Mouse (Mus musculus): ENCODE measurements around the gene Enpp1. TPM values are rescaled to one million over a fixed set of nuclear protein-coding genes. Genes with fewer than 3 reads are reported as not detected.

Gene Enpp1
- polyA plus RNA-seq (2015; fragmentation: Nextera tagmentation; extraction: Ambion mirVana) = 2.9 TPM in 2 replicates

- no peaks in the 10 kb centered on the region for H3K9me3 ChIP-seq (ENCODE audit: low read length)
- H3K27ac ChIP-seq (ENCODE audit: low read depth) = 0 out of 2 replicates have a peak within 1 kb of the TSS, but pooled peaks have one; percentile 35
- peak; percentile 91 for ATAC-seq
- peaks cover 10% of the 10 kb centered on the region; the same call in 1 of the 2 replicates for H3K4me1 ChIP-seq (ENCODE audit: insufficient read depth)
- DNase-seq = peak; percentile 79
- H3K4me2 ChIP-seq (ENCODE audit: low read depth, low read length) = peak within 1 kb of the TSS; percentile 98
- 1% methylated on average over 72 of the region's 79 CpGs for WGBS (ENCODE audit: insufficient replicate concordance)
- peak within 1 kb of the TSS; percentile 70 for H3K9ac ChIP-seq (replicated peaks)
- no peaks in the 10 kb centered on the region for H3K27me3 ChIP-seq (ENCODE audit: insufficient read depth, low read length)
- peak within 1 kb of the TSS; percentile 72 for H3K4me3 ChIP-seq (ENCODE audit: low read depth, low read length)
- TF ChIP-seq CTCF (IDR thresholded peaks at IDR 0.05; ENCODE audit: low read depth) = 0 out of 2 replicates have a peak, but pooled peaks have one; percentile 3
- no peak for TF ChIP-seq EP300 (IDR thresholded peaks at IDR 0.05; ENCODE audit: low read depth)
- no peaks in the 10 kb centered on the region for H3K36me3 ChIP-seq (replicated peaks; ENCODE audit: insufficient read depth, low read length)
Measured at GRCm38 (mm10) chr10:24711480-24712366, at the start of gene Enpp1. Gene Enpp1, minus strand, starts transcription at chr10:24712159.

- no peak overlapping the region for H3K4me3 ChIP-seq (ENCODE audit: low read depth, low read length)
- H3K36me3 ChIP-seq (replicated peaks; ENCODE audit: insufficient read depth, low read length) = no peaks in the 10 kb centered on the region
- WGBS (ENCODE audit: insufficient replicate concordance) = 49% methylated on average over 8 of the region's 8 CpGs
- H3K27ac ChIP-seq (ENCODE audit: low read depth) = no peak overlapping the region
- ATAC-seq (peak; percentile 82), DNase-seq (no peak)
- H3K4me2 ChIP-seq (ENCODE audit: low read depth, low read length) = no peak overlapping the region
- TF ChIP-seq EP300 (IDR thresholded peaks at IDR 0.05; ENCODE audit: low read depth) (peak; percentile 92), CTCF (IDR thresholded peaks at IDR 0.05; ENCODE audit: low read depth) (no peak)
- no peaks in the 10 kb centered on the region for H3K9me3 ChIP-seq (ENCODE audit: low read length)
- H3K9ac ChIP-seq (replicated peaks) = no peak overlapping the region
- peaks cover 4% of the 10 kb centered on the region; the same call in 1 of the 2 replicates for H3K4me1 ChIP-seq (ENCODE audit: insufficient read depth)
- no peaks in the 10 kb centered on the region for H3K27me3 ChIP-seq (ENCODE audit: insufficient read depth, low read length)
Measured at GRCm38 (mm10) chr10:24758326-24758915, 46.5 kb upstream of the Enpp1 start.

GRCm38 (mm10) chr10:24754874-24755540, 43.0 kb upstream of the Enpp1 start:
- TF ChIP-seq CTCF (IDR thresholded peaks at IDR 0.05; ENCODE audit: low read depth) (no peak), EP300 (IDR thresholded peaks at IDR 0.05; ENCODE audit: low read depth) (no peak)
- DNase-seq = no peak
- no peaks in the 10 kb centered on the region for H3K36me3 ChIP-seq (replicated peaks; ENCODE audit: insufficient read depth, low read length)
- peaks cover 4% of the 10 kb centered on the region; the same call in 1 of the 2 replicates for H3K4me1 ChIP-seq (ENCODE audit: insufficient read depth)
- peak overlapping the region; percentile 60; the same call in 1 of the 2 replicates for H3K4me2 ChIP-seq (ENCODE audit: low read depth, low read length)
- no peak overlapping the region for H3K27ac ChIP-seq (ENCODE audit: low read depth)
- H3K4me3 ChIP-seq (ENCODE audit: low read depth, low read length) = no peak overlapping the region
- ATAC-seq = no peak
- H3K9ac ChIP-seq (replicated peaks) = no peak overlapping the region; the same call in 1 of the 2 replicates
- H3K27me3 ChIP-seq (ENCODE audit: insufficient read depth, low read length) = no peaks in the 10 kb centered on the region
- 76% methylated on average over 9 of the region's 9 CpGs for WGBS (ENCODE audit: insufficient replicate concordance)
- no peaks in the 10 kb centered on the region for H3K9me3 ChIP-seq (ENCODE audit: low read length)

GRCm38 (mm10) chr10:24754251-24754835, 42.4 kb upstream of the Enpp1 start:
- Histone ChIP-seq H3K27me3 (ENCODE audit: insufficient read depth, low read length) (no peaks in the 10 kb centered on the region), H3K4me1 (ENCODE audit: insufficient read depth) (peaks cover 4% of the 10 kb centered on the region; the same call in 1 of the 2 replicates), H3K9me3 (ENCODE audit: low read length) (no peaks in the 10 kb centered on the region), H3K27ac (ENCODE audit: low read depth) (peak overlapping the region; percentile 16), H3K4me2 (ENCODE audit: low read depth, low read length) (peak overlapping the region; percentile 60), H3K36me3 (replicated peaks; ENCODE audit: insufficient read depth, low read length) (no peaks in the 10 kb centered on the region), H3K4me3 (ENCODE audit: low read depth, low read length) (peak overlapping the region; percentile 42), H3K9ac (replicated peaks) (no peak overlapping the region; the same call in 1 of the 2 replicates)
- 33% methylated on average over 11 of the region's 11 CpGs for WGBS (ENCODE audit: insufficient replicate concordance)
- TF ChIP-seq EP300 (IDR thresholded peaks at IDR 0.05; ENCODE audit: low read depth) (no peak), CTCF (IDR thresholded peaks at IDR 0.05; ENCODE audit: low read depth) (no peak)
- ATAC-seq (0 out of 2 replicates have a peak, but pooled peaks have one; percentile 14), DNase-seq (no peak)

- H3K4me2 ChIP-seq (ENCODE audit: low read depth, low read length) = peak overlapping the region; percentile 60
- H3K27me3 ChIP-seq (ENCODE audit: insufficient read depth, low read length) = no peaks in the 10 kb centered on the region
- ATAC-seq (peak; percentile 75), DNase-seq (peak; percentile 16)
- H3K36me3 ChIP-seq (replicated peaks; ENCODE audit: insufficient read depth, low read length) = no peaks in the 10 kb centered on the region
- peaks cover 4% of the 10 kb centered on the region; the same call in 1 of the 2 replicates for H3K4me1 ChIP-seq (ENCODE audit: insufficient read depth)
- no peak overlapping the region for H3K9ac ChIP-seq (replicated peaks)
- WGBS (ENCODE audit: insufficient replicate concordance) = 57% methylated on average over 16 of the region's 16 CpGs
- TF ChIP-seq CTCF (IDR thresholded peaks at IDR 0.05; ENCODE audit: low read depth) (no peak), EP300 (IDR thresholded peaks at IDR 0.05; ENCODE audit: low read depth) (no peak)
- peak overlapping the region; percentile 16; the same call in 1 of the 2 replicates for H3K27ac ChIP-seq (ENCODE audit: low read depth)
- H3K9me3 ChIP-seq (ENCODE audit: low read length) = no peaks in the 10 kb centered on the region
- H3K4me3 ChIP-seq (ENCODE audit: low read depth, low read length) = peak overlapping the region; percentile 42
Measured at GRCm38 (mm10) chr10:24753536-24754250, 41.7 kb upstream of the Enpp1 start.

All from liver, postnatal 0 days (tissue).